Mouse (Mus musculus) spleen, adult 2 months (tissue): ENCODE measurements around the gene Cit. TPM values are rescaled to one million over a fixed set of nuclear protein-coding genes. Genes with fewer than 3 reads are reported as not detected.

ENCODE experiments used
- DNase-seq, 2 experiments: peaks; one replicate each; pipeline versions ENCODE4 v3.0.0 to v3.0.0-alpha.2; 2012 to 2021; ENCODE audit warnings: low spot score in 2 of 2, low read depth in 1 of 2
- H3K27ac ChIP-seq: fragments of 200-500 bp; 2 replicates; pipeline ENCODE4 v1.5.1; 2012; ENCODE audit warnings: low read length, inconsistent platforms; ENCODE audit not compliant: insufficient read depth
- H3K27me3 ChIP-seq: fragments of 200-500 bp; 2 replicates; pipeline ENCODE4 v1.6.1; 2012; ENCODE audit warnings: mild to moderate bottlenecking, moderate library complexity, low read length, inconsistent platforms; ENCODE audit not compliant: control insufficient read depth, insufficient read depth
- H3K36me3 ChIP-seq: fragments of 200-500 bp; 2 replicates; pipeline ENCODE4 v1.6.1; 2012; ENCODE audit warnings: mild to moderate bottlenecking, low read length, inconsistent platforms; ENCODE audit not compliant: control insufficient read depth, insufficient read depth
- H3K4me1 ChIP-seq: fragments of 200-500 bp; 2 replicates; pipeline ENCODE4 v1.6.1; 2011; ENCODE audit warnings: inconsistent platforms; ENCODE audit not compliant: control insufficient read depth, insufficient read depth, insufficient read length
- H3K4me3 ChIP-seq: fragments of 200-500 bp; 2 replicates; pipeline ENCODE4 v1.5.1; 2011; ENCODE audit warnings: mild to moderate bottlenecking, inconsistent platforms; ENCODE audit not compliant: insufficient read depth, insufficient read length; ENCODE audit errors: extremely low read depth
- CTCF ChIP-seq: fragments of 200-500 bp; IDR thresholded peaks from 2 replicates; pipeline ENCODE4 v1.5.1; 2011; ENCODE audit warnings: mild to moderate bottlenecking, inconsistent platforms; ENCODE audit not compliant: insufficient read depth, insufficient read length, insufficient replicate concordance; ENCODE audit errors: extremely low read depth
- POLR2A ChIP-seq: fragments of 200-500 bp; IDR thresholded peaks from 2 replicates; pipeline ENCODE4 v1.6.1; 2011; ENCODE audit warnings: low read depth, low read length, inconsistent platforms
- WGBS: fragments of 180-500 bp; shearing (Covaris S2); methylation state at CpG from one replicate; pipeline ENCODE4 v1.1.7; 2018; 5-methylcytosine and 5-hydroxymethylcytosine counted together
- polyA plus RNA-seq: library from polyadenylated mRNA; depleted of rRNA; stranded (reverse); fragments of >200 nt; gene quantifications from 2 replicates; pipeline ENCODE4 v1.2.3, GENCODE M21; 2012

Cit gene
- polyA plus RNA-seq, 1 experiment: 6.3 TPM

- TF ChIP-seq CTCF (no peak), POLR2A (no peak)
- Histone ChIP-seq H3K27me3 (no peaks in the 10 kb centered on the region), H3K36me3 (no peaks in the 10 kb centered on the region), H3K27ac (no peak overlapping the region), H3K4me1 (no peaks in the 10 kb centered on the region), H3K4me3 (no peak overlapping the region)
- WGBS: 77% methylated on average over 4 of the region's 4 CpGs
- no peak for DNase-seq
These were observed 27.9 kb downstream of the Cit start for GRCm38 (mm10) chr5:115872956-115873355.

GRCm38 (mm10) chr5:115877425-115877824 lies 32.3 kb downstream of the Cit start:
- Histone ChIP-seq H3K27ac (no peak overlapping the region), H3K4me3 (no peak overlapping the region), H3K27me3 (no peaks in the 10 kb centered on the region), H3K36me3 (no peaks in the 10 kb centered on the region), H3K4me1 (no peaks in the 10 kb centered on the region)
- no peak for DNase-seq
- 89% methylated on average over 6 of the region's 6 CpGs for WGBS
- TF ChIP-seq CTCF: peak; percentile 5; the same call in 1 of the 2 replicates
- TF ChIP-seq POLR2A: no peak

GRCm38 (mm10) chr5:115882165-115882564 lies 37.1 kb downstream of the Cit start:
- Histone ChIP-seq H3K27ac (no peak overlapping the region), H3K27me3 (no peaks in the 10 kb centered on the region), H3K36me3 (no peaks in the 10 kb centered on the region), H3K4me3 (no peak overlapping the region), H3K4me1 (no peaks in the 10 kb centered on the region)
- 86% methylated on average over 9 of the region's 9 CpGs for WGBS
- DNase-seq: no peak
- TF ChIP-seq POLR2A (no peak), CTCF (no peak)

- TF ChIP-seq POLR2A (no peak), CTCF (no peak)
- no peaks in the 10 kb centered on the region for H3K36me3 ChIP-seq
These were observed 39.4 kb downstream of the Cit start for GRCm38 (mm10) chr5:115884429-115884828.

GRCm38 (mm10) chr5:115893772-115894171 lies 48.7 kb downstream of the Cit start:
- WGBS: 94% methylated on average over 5 of the region's 5 CpGs
- Histone ChIP-seq H3K4me1 (no peaks in the 10 kb centered on the region), H3K27ac (no peak overlapping the region), H3K27me3 (no peaks in the 10 kb centered on the region), H3K4me3 (no peak overlapping the region), H3K36me3 (no peaks in the 10 kb centered on the region)
- no peak for DNase-seq
- no peak for TF ChIP-seq POLR2A
- no peak for TF ChIP-seq CTCF

More at GRCm38 (mm10) chr5:115884429-115884828, 39.4 kb downstream of the Cit start:
- WGBS: 82% methylated on average over 9 of the region's 9 CpGs
- no peaks in the 10 kb centered on the region for H3K27me3 ChIP-seq
- no peak for DNase-seq
- no peak overlapping the region for H3K27ac ChIP-seq
- H3K4me1 ChIP-seq: no peaks in the 10 kb centered on the region
- no peak overlapping the region for H3K4me3 ChIP-seq

GRCm38 (mm10) chr5:115897036-115897435 lies 52.0 kb downstream of the Cit start:
- 67% methylated on average over 9 of the region's 9 CpGs for WGBS
- no peak for DNase-seq
- Histone ChIP-seq H3K27me3 (no peaks in the 10 kb centered on the region), H3K4me3 (no peak overlapping the region), H3K36me3 (no peaks in the 10 kb centered on the region), H3K4me1 (no peaks in the 10 kb centered on the region), H3K27ac (no peak overlapping the region)
- TF ChIP-seq POLR2A (no peak), CTCF (no peak)

GRCm38 (mm10) chr5:115907037-115908009 lies 62.2 kb downstream of the Cit start:
- Histone ChIP-seq H3K36me3 (no peaks in the 10 kb centered on the region), H3K27me3 (no peaks in the 10 kb centered on the region), H3K4me3 (no peak overlapping the region), H3K4me1 (no peaks in the 10 kb centered on the region), H3K27ac (no peak overlapping the region)
- DNase-seq: no peak
- TF ChIP-seq CTCF: no peak
- TF ChIP-seq POLR2A: no peak
- WGBS: 62% methylated on average over 38 of the region's 38 CpGs
